Mouse (Mus musculus): ENCODE results near the gene Rps27a.

Gene Rps27a

DNA sequence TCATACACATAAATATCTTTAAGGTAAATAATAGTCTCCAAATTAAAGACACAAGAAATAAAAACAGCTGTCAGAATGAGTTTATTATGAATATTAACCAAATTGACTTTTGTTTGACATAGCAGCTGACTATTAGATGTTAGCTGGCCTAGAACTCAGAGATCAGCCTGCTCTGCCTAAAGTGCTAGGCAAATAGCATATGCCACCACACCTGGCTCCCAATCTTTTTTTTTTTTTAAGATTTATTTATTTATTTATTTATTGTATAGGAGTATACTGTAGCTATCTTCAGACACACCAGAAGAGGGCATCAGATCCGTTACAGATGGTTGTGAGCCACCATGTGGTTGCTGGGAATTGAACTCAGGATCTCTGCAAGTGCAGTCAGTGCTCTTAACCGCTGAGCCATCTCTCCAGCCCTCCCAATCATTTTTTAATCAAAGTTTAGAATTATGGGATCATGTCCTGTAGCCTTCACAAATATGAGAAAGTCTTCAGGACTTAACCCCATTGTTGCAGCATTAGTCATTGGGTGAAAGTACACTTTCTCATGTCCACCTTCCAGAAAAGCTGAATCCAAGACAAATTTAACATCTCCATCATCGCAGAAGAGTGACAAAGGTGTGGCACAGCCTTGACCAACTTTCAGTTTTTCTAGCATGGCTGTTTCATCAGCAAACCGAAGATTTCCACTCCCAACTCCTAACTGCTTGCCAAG lies 34.9 kb downstream of the Rps27a start:
- DNase-seq = no peak

DNA sequence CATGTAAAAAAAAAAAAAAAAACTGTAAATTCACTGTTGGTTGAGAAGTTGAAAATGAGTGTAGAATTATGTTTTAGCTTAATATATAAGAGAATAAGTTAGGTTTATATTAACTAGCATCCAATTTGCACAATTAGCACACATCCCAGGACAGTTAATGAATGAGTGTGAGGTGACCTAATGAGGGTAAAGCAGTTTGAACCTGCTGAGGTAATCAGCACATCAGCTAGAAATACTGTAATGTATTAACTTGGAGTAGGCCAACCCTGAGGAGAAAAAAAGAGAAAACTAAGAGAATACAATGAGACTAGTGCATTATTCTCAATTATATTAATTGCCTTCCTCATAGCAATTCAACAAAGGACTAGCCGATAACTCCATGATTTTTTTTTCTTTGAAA lies 38.5 kb downstream of the Rps27a start:
- no peak for DNase-seq

DNA sequence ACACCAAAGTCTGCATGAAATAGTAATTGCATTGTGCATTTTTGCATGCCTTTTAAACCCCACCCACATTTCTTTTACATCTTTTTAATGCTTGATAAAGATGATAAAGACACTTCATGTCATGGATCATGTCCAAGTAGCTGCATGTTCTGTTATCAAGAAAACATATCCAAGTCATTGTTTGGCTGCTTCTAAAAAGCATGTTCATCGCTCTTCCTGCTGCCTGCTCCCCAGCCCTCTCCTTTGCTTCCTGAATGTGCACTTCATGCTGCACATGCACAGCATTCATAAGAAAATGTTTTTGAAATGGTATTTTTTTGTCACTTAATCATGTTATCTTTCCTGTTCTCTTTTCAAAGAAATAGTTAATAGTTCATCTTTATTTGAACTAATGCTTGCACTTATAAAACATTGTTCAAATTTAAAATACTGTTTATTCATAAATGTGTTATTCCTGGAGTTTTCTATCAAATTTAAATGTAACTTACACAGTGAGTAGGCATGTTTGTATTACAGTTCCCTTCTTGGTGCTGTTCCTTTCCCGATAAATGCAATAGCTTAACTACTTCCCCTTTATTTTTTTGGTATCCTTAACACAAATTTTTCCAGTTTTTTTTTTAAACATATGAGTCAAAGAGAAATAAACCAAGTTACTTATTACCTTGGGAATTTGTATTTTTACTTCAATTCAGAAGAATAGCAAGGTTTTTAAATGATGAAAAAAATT lies 42.8 kb downstream of the Rps27a start:
- DNase-seq = no peak

DNA sequence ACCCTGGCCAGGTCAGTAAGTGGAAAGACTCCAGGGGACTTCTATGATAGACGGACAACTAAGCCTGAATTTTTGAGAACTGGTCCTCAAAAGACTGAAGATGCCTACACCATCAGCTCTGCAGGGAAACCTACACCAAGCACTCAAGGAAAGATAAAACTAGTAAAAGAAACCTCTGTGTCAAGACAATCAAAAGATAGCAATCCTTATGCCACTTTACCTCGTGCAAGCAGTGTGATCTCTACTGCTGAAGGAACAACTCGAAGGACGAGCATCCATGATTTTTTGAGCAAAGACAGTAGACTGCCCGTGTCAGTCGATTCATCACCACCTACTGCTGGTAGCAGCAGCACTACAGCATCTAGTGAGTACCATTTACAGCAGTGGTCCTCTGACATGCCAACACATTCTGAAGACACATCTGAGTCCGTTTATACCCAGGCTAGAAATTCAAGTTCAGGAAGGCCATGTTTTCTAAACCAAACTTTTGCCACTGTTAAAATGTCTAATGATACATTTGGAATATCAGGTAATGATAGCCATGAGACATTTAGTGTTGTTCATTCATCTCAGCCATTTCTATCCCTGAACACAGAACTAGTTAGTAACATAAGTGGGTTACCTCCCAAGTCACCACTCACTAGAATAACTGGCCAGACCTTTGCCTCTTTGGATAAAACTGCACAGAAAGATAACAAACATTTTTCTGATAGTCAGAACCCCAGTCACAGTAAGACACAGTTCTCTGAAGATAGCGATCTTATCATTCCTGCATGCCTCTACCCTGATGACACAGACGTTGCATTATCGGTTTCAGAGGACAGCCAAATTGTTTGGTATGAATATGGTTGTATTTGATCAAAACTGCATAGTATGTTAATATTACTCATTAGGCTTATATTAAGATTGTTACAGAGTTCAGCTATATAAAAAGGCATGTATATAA lies 43.7 kb downstream of the Rps27a start:
- no peak for DNase-seq

DNA sequence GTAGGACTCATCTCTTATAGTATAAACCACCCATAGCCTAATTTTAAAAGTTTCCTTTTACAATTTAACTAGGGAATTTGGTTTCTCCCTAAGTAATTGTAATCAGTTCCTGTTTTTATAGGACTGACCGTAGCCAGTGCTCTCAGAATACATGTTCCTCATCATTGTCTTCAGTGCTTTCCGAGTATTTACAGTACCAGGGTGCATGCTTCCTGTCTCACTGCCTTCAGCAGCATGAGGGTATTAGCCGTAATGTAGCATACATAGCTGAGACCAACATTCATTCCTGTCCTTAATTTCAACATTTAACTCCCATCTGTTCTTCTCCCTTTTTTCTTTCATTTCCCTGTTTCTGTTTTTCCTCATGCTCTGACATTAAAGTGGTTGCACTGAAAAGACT lies 50.9 kb downstream of the Rps27a start:
- no peak for DNase-seq
